Mouse (Mus musculus): ENCODE data around the gene Dpep2nb. TPM values are rescaled to one million over a fixed set of nuclear protein-coding genes. Genes with fewer than 3 reads are reported as not detected.

The Dpep2nb gene
- polyA plus RNA-seq, 1 experiment from 2014 or later, result not detected

DNA sequence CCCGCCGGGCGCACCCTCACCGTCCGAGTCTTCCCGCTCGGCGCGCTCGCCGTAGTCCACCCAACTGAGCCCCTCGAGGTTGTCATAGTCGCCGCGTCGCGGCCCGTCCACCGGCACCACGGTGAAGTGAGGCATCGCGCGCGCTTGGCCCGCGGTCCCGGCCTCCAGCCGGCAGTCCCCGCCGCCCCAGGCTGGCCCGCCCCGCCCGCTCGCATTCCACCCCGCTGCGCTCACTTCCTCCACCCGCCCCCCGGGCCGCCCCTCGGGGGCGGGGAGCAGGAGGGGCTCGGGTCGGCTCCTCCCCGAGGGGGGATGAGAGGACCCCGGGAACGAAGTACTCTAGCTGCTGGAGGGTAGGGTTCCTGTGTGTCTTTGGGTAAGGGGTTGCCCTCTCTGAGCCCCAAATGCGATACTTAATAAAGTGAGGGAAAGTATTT is 39.9 kb downstream of the Dpep2nb start, which contains the start of gene Slc12a4:
Slc12a4 (minus strand) TSS at position 193 of the 437 bp plus-strand sequence.
- H3K4me1 ChIP-seq, result peaks cover 41% of the 10 kb centered on the region
- under 1% methylated on average over 45 of the region's 47 CpGs for WGBS
- H3K27ac ChIP-seq, result peak within 1 kb of the TSS; percentile 93
- H3K4me3 ChIP-seq, result peak within 1 kb of the TSS; percentile 87
- peaks cover 14% of the 10 kb centered on the region for H3K27me3 ChIP-seq (ENCODE audit: low read depth, poor library complexity, severe bottlenecking)
- H3K36me3 ChIP-seq, result 0 out of 2 replicates have a peak, but pooled peaks cover 8% of the 10 kb centered on the region
- peak; percentile 90 for DNase-seq (ENCODE audit: low spot score)
- H3K9me3 ChIP-seq (replicated peaks), result no peaks in the 10 kb centered on the region

- peak; percentile 77 for DNase-seq (ENCODE audit: low spot score)
- Histone ChIP-seq H3K4me1 (peaks cover 41% of the 10 kb centered on the region), H3K9me3 (replicated peaks) (no peaks in the 10 kb centered on the region), H3K4me3 (peak overlapping the region; percentile 87), H3K27ac (peak overlapping the region; percentile 93), H3K27me3 (ENCODE audit: low read depth, poor library complexity, severe bottlenecking) (peaks cover 14% of the 10 kb centered on the region), H3K36me3 (peaks cover 13% of the 10 kb centered on the region; the same call in 1 of the 2 replicates)
- 3% methylated on average over 38 of the region's 40 CpGs for WGBS
Measured at GRCm38 (mm10) chr8:105965266-105965904, 40.4 kb downstream of the Dpep2nb start.

GRCm38 (mm10) chr8:105964506-105965265 is 41.1 kb downstream of the Dpep2nb start:
- Histone ChIP-seq H3K4me3 (peak overlapping the region; percentile 87), H3K9me3 (replicated peaks) (no peaks in the 10 kb centered on the region), H3K4me1 (peaks cover 41% of the 10 kb centered on the region), H3K27ac (peak overlapping the region; percentile 93), H3K36me3 (peaks cover 20% of the 10 kb centered on the region), H3K27me3 (ENCODE audit: low read depth, poor library complexity, severe bottlenecking) (peaks cover 14% of the 10 kb centered on the region)
- WGBS, result 66% methylated on average over 12 of the region's 12 CpGs
- no peak for DNase-seq (ENCODE audit: low spot score)

- WGBS, result 87% methylated on average over 10 of the region's 10 CpGs
- H3K27me3 ChIP-seq (ENCODE audit: low read depth, poor library complexity, severe bottlenecking), result no peaks in the 10 kb centered on the region
- H3K9me3 ChIP-seq (replicated peaks), result no peaks in the 10 kb centered on the region
- no peak overlapping the region for H3K27ac ChIP-seq
- H3K4me3 ChIP-seq, result no peak overlapping the region
- H3K36me3 ChIP-seq, result peaks cover 49% of the 10 kb centered on the region
- DNase-seq (ENCODE audit: low spot score), result no peak
- peaks cover 36% of the 10 kb centered on the region for H3K4me1 ChIP-seq
Measured at GRCm38 (mm10) chr8:105961536-105961935, 44.2 kb downstream of the Dpep2nb start.

DNA sequence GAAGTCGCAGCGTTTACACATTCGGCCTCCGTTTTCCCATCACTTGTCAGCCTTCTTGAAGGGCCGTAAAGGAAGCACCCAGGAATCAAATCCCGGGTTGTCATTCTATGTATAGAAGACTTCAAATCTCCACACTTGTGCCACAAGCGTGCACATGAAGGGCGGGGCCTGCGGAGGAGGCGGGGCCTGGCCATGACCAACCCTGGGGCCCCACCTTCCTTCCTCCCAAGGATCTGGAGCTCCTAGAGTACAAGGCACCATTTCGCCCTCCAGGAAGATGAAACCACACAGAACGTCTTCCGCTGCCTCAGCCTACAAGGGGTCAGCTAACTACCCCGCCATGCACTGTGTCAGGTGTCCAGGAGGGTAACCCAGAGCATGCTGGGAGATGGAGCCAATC is 44.7 kb downstream of the Dpep2nb start:
- Histone ChIP-seq H3K4me3 (no peak overlapping the region), H3K4me1 (peaks cover 33% of the 10 kb centered on the region), H3K36me3 (peaks cover 53% of the 10 kb centered on the region), H3K27me3 (ENCODE audit: low read depth, poor library complexity, severe bottlenecking) (no peaks in the 10 kb centered on the region), H3K27ac (no peak overlapping the region), H3K9me3 (replicated peaks) (no peaks in the 10 kb centered on the region)
- 79% methylated on average over 14 of the region's 14 CpGs for WGBS
- no peak for DNase-seq (ENCODE audit: low spot score)

DNA sequence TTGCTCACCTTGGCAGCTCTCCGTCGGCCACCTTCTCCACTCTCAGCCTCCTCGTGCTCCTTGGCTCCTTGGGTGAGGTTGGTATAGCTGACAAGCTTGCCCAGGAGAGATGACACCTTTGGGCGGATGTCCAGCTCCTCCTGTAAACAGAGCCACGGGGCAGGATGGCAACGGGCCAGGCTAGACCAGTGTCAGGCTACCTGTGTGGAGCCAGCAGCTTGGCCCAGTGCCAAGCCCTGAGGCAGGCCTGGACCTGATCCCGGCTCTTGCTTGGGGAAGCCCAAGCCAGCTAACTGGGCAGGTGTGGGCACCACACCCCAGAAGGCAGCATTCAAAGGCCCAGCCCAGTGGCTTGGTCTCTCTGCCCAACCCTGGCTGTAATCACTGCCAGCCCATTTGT is 46.4 kb downstream of the Dpep2nb start:
- Histone ChIP-seq H3K36me3 (peaks cover 67% of the 10 kb centered on the region), H3K27ac (no peak overlapping the region), H3K9me3 (replicated peaks) (no peaks in the 10 kb centered on the region), H3K4me1 (peaks cover 16% of the 10 kb centered on the region), H3K27me3 (ENCODE audit: low read depth, poor library complexity, severe bottlenecking) (no peaks in the 10 kb centered on the region), H3K4me3 (no peak overlapping the region)
- WGBS, result 94% methylated on average over 7 of the region's 7 CpGs
- DNase-seq (ENCODE audit: low spot score), result no peak

GRCm38 (mm10) chr8:105957813-105958212 is 48.0 kb downstream of the Dpep2nb start:
- Histone ChIP-seq H3K4me1 (peaks cover 7% of the 10 kb centered on the region), H3K36me3 (peaks cover 78% of the 10 kb centered on the region), H3K27ac (no peak overlapping the region), H3K9me3 (replicated peaks) (no peaks in the 10 kb centered on the region), H3K27me3 (ENCODE audit: low read depth, poor library complexity, severe bottlenecking) (no peaks in the 10 kb centered on the region), H3K4me3 (no peak overlapping the region)
- DNase-seq (ENCODE audit: low spot score), result no peak
- 67% methylated on average over 3 of the region's 4 CpGs for WGBS

DNA sequence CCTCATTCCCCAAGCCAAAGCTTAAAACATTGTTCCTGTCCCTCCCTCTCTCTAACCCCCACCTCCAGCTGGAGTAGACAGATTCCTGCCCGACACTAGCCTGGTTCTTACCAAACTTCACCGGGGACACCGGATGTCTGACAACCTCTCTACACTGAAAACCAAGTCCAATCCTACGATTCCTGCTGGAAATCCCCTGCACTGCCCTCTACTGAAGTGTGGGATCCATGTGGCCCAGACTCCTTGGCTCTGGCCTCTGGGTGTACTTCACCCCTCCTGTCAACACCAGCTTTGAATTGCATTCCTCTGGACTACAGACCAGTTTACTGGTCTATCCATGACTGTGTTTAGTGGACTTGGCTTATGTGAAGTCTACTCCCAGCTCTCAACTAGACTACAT is 49.2 kb downstream of the Dpep2nb start:
- 92% methylated on average over 4 of the region's 4 CpGs for WGBS
- H3K4me3 ChIP-seq, result no peak overlapping the region
- DNase-seq (ENCODE audit: low spot score), result no peak
- peaks cover 8% of the 10 kb centered on the region for H3K4me1 ChIP-seq
- H3K27me3 ChIP-seq (ENCODE audit: low read depth, poor library complexity, severe bottlenecking), result no peaks in the 10 kb centered on the region
- H3K27ac ChIP-seq, result no peak overlapping the region
- H3K9me3 ChIP-seq (replicated peaks), result no peaks in the 10 kb centered on the region
- peaks cover 88% of the 10 kb centered on the region for H3K36me3 ChIP-seq

DNA sequence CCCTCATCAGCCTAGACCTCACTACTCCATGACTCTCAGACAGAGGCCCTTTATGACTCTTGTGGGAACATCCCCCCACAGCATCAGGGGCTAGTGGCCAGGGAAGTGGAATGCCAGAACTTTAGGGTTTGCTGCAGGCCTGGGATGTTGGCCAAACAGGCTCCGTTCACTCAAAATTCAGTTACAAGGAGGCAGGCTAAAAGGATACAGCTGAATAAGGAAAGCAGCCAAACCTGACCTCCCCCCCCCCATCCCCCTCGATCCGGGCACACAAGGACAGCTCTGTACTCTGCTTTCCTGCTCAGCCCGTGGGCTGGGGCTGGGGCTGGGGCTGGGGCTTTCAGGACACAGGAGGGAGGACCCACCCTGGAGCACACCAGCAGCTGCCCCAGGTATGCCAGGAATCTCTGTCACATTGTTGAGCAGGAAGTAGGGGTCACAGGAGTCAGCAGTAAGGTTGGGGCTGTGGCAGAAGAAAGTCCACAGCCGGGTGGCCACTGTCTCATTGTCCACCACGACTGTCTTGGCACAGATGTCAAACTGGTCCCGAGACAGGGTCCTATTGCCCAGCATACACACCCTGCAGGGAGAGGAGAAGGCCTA is 54.6 kb downstream of the Dpep2nb start:
- Histone ChIP-seq H3K4me3 (no peak overlapping the region), H3K27ac (peak overlapping the region; percentile 22; the same call in 1 of the 2 replicates), H3K27me3 (ENCODE audit: low read depth, poor library complexity, severe bottlenecking) (no peaks in the 10 kb centered on the region), H3K36me3 (peaks cover 93% of the 10 kb centered on the region), H3K9me3 (replicated peaks) (no peaks in the 10 kb centered on the region), H3K4me1 (peaks cover 12% of the 10 kb centered on the region)
- no peak for DNase-seq (ENCODE audit: low spot score)
- WGBS, result 60% methylated on average over 7 of the region's 7 CpGs

GRCm38 (mm10) chr8:105949350-105949749 is 56.4 kb downstream of the Dpep2nb start:
- H3K27me3 ChIP-seq (ENCODE audit: low read depth, poor library complexity, severe bottlenecking), result no peaks in the 10 kb centered on the region
- no peak for DNase-seq (ENCODE audit: low spot score)
- H3K27ac ChIP-seq, result no peak overlapping the region
- peaks cover 96% of the 10 kb centered on the region for H3K36me3 ChIP-seq
- no peak overlapping the region for H3K4me3 ChIP-seq
- H3K9me3 ChIP-seq (replicated peaks), result no peaks in the 10 kb centered on the region
- H3K4me1 ChIP-seq, result peaks cover 12% of the 10 kb centered on the region
- WGBS, result 94% methylated on average over 10 of the region's 10 CpGs
